In the genomic region with DNA sequence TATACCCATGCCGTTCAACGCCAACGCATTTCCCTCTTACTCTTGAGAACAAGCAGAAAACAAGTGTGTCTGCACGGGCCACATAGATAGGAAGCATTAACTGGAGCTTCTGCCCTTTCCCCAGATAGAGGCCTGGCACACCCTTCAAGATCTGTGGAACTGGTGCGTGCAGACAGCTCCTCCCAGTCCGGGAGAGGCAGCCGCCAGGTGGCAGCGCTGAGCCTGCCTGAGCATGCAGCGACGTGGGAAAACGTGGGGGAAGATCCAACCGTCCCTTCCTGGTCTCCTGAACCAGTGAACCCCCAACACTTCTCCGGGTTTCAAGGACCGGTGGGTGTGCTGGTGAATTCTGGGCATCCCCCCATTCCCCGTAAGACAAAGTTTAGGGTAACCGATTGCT, we compare ENCODE assay signal across 8 mouse cellular contexts. TPM values are rescaled to one million over a fixed set of nuclear protein-coding genes. Genes with fewer than 3 reads are reported as not detected.
DNase-seq lines count a peak whose midpoint lies in the region; ATAC-seq lines count a peak whose summit lies in the region.

No protein-coding gene starts in this region.

- DNase-seq in Muller cell, postnatal 12 days (ENCODE audit: inconsistent ontology term): peak; percentile 94
- DNase-seq in cerebellum, adult 8-10 months: peak; percentile 94
- peak; percentile 95 for DNase-seq in hindbrain, embryonic 10.5 days (ENCODE audit: low spot score)
- DNase-seq in layer of hippocampus, postnatal 36 days: peak; percentile 94 to 95
- DNase-seq in lung, postnatal 36 days: peak; percentile 97
- peak; percentile 94 for DNase-seq in retina, postnatal 1 day
- peak; percentile 99 for DNase-seq in thymus, postnatal 4 days

- peaks cover 34% of the 10 kb centered on the region for H3K4me1 ChIP-seq in hindbrain, embryonic 10.5 days (replicated peaks)

- no peaks in the 10 kb centered on the region; the same call in 1 of the 2 replicates for H3K27me3 ChIP-seq in hindbrain, embryonic 10.5 days (ENCODE audit: insufficient read depth, poor library complexity, severe bottlenecking)

- 5% methylated on average over 16 of the region's 16 CpGs for WGBS in hindbrain, embryonic 10.5 days

- H3K9me3 ChIP-seq in hindbrain, embryonic 10.5 days: no peaks in the 10 kb centered on the region

- H3K4me3 ChIP-seq in hindbrain, embryonic 10.5 days: peak overlapping the region; percentile 62

- peak overlapping the region; percentile 93 for H3K27ac ChIP-seq in hindbrain, embryonic 10.5 days

- peak; percentile 42 for ATAC-seq in frontal cortex, adult (ENCODE audit: low TSS enrichment)

- H3K36me3 ChIP-seq in hindbrain, embryonic 10.5 days: no peaks in the 10 kb centered on the region

RNA-seq across cellular contexts. Expression of a gene that starts 4.3 kb away (rescaled TPM):
- 59.5 and 95.7 TPM in 2 replicates for polyA plus RNA-seq in hindbrain, embryonic 10.5 days (2016; fragmentation: Nextera tagmentation; extraction: Ambion mirVana)
- total RNA-seq in layer of hippocampus, postnatal 36 days (2021): 10 to 100 TPM; 23.7 to 25.0 TPM

Comparison
In these comparisons a context has a peak if more than half of its experiments do, and no peak if none do; other contexts are left out.
1. Peak in every context shown above with its lines: DNase-seq, ATAC-seq, H3K4me3 ChIP-seq and H3K27ac ChIP-seq.